Mouse (Mus musculus) neural tube, postnatal 0 days (tissue): Measurements from ENCODE around the gene Aldh1a3. TPM values are rescaled to one million over a fixed set of nuclear protein-coding genes. Genes with fewer than 3 reads are reported as not detected.

Source experiments
- microRNA-seq: library from miRNA; unstranded; fragments of <30 nt; microRNA quantifications from one replicate; pipeline ENCODE4, GENCODE M21; 2016
- polyA plus RNA-seq: library from polyadenylated mRNA; unstranded; fragments of >200 nt; fragmentation: Nextera tagmentation; extraction: Ambion mirVana; gene quantifications from 2 replicates; pipeline ENCODE4 v1.2.1, GENCODE M21; 2015

Gene Aldh1a3
- polyA plus RNA-seq = 3.2 and 3.8 TPM in 2 replicates

GRCm38 (mm10) chr7:66427437-66428161, at the start of gene Aldh1a3:
Gene Aldh1a3 (minus strand): TSS chr7:66427517.

DNA sequence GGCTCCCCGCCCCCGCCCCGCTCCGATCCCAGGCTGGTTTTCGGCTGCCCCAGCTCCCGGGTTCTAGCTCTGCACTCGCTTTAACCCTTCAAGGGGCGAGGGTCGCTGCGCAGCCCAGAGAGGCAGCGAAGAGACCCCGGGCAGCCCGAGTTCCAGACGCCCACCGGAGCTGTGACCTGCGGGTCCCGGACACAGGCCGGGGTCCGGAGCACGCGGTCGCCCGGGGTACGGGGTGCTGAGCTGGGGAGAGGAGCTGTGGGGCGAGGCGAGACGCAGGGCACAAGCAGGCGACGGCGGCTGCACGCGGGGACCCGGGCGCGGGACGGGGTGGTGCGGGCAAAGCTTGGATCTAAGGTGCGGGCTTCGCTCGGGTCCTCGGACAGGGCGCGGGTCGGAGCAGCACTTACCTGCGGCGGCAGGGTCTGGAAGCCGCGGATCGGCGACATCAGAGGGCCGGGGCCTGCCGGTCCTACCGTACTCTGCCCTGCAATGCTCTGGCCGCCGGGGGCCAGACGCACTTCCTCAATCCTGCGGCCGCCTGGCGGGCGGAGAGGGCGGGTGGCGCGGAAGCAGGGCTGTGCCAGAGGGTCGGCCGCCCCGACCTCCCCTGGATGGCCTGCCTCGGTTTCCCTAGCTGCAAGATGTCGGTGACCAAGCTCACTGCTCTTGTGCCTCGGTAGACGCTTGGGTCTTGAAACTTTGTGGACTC, 39.4 kb downstream of the Aldh1a3 start, which contains the start of gene Lrrk1:
Lrrk1 (minus strand) TSS at position 538 of the 709 bp plus-strand sequence.

DNA sequence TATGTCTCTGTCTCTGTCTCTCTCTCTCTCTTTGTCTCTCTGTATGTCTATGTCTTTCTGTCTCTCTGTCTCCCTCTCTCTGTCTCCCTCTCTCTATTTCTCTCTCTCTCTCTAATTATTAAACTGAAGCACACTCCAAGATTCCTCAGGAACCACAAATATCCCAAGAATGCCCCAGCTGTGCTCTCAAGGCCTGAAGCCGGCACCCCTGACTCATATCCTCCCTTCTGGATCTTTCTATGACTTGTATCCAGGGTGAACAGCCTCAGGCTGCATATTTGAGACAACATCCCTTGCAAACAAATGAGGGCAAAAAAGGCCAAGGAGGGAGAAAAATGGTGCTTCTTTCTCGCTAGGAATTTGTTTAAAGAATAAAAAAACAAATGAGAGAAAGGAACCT, 61.4 kb downstream of the Aldh1a3 start, which contains the start of gene Gm10974:
Gm10974 (plus strand) TSS at position 2 of the 400 bp plus-strand sequence.

Small RNA genes lying within 50 kb of the gene (microRNA-seq; reads per million reads assigned to microRNA genes)
- gene Mir7057 = not detected

Other genes with a start within 250 kb of the Aldh1a3 start
- not detected in 2 replicates for gene Gm10974, start 61.6 kb downstream of the Aldh1a3 start, polyA plus RNA-seq
- 4.4 and 4.5 TPM in 2 replicates for gene Lrrk1, start 39.2 kb downstream of the Aldh1a3 start, polyA plus RNA-seq